Mouse (Mus musculus): ENCODE results near the gene Dmrt1. TPM values are rescaled to one million over a fixed set of nuclear protein-coding genes. Genes with fewer than 3 reads are reported as not detected.

Dmrt1 gene
- total RNA-seq, 4 experiments from 2014 or later, result not detected

DNA sequence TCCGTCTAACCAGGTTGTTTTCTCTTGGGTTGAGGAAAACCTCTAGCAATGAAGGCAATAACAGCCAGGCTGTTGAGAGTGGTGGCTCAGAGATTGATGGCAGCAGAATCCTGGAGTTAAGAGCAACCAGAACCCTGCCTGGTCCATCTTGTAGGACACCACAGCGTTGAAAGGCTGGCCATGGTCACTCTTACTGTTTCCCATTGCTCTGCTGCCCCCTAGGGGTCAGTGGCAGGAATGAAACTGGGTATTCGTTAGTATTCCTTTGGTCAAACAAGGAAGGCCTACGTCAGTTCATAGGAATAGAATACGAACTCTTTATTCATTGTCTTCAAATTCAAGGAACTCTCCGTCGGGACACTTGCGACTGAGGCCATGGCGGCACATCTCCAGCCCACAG is 123.1 kb downstream of the Dmrt1 start:
- DNase-seq, result peak; percentile 37

DNA sequence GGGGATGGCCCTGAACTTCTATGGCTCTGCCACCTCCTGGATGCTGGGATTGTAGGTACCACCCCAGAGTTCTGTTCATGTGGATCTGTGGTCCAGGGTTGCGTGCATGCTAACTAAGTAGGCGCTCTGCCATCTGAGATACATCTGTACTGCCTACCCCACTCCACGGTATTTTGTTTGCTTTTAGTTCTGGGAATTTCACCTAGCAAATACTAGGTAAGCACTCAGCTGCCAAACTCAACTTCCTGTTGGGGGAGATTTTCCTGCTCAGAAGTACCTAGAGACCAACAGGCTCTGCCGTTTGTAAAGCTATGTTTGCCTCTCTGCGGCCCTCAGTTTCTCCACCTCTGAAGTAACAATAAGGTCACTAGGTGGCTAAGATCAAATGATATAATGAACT is 129.7 kb downstream of the Dmrt1 start:
- DNase-seq, result no peak

- DNase-seq, result peak; percentile 36
These were observed 130.3 kb downstream of the Dmrt1 start for GRCm38 (mm10) chr19:25635622-25636244.

GRCm38 (mm10) chr19:25638766-25639361 is 133.4 kb downstream of the Dmrt1 start:
- no peak for DNase-seq

DNA sequence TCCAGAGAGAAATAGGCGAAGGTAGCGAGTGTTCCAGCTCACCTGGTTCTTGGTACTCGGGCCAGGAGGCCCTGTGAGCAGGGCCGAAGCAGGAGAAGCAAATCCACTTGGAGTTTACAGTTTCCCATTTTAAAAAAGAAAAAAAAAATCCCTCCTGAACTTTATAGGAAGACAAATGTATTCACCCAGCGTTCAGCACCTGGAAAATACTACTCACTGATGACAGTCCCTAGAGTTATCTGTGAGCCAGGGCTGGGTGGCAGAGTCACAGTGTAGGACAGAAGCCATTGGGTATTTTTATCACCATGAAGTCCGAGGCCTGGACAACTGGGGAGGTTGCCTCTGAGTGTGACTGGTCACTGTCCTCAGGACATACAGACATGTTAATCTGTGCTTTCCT is 136.4 kb downstream of the Dmrt1 start:
- no peak for DNase-seq

DNA sequence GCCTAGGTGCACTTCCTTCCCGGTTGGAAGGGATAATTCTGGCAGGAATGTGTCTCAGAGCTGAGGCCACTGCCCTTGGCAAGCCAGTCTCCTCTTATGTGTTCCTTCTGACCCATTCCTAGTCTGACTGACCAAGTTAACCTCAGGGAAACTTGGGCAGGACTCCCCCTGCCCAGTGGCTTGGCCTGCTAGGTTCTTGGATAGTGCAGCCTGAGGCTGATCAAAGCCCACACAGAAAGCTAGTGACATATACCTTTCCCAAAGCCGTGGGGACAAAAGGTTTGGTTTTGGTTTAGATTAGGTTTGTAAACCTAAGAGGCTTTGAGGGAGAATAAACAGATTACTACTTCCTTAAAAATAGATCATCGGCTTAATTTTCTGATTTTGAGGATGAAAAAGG is 141.7 kb downstream of the Dmrt1 start:
- DNase-seq, result no peak

GRCm38 (mm10) chr19:25648701-25649100 is 143.3 kb downstream of the Dmrt1 start:
- DNase-seq, result no peak

DNA sequence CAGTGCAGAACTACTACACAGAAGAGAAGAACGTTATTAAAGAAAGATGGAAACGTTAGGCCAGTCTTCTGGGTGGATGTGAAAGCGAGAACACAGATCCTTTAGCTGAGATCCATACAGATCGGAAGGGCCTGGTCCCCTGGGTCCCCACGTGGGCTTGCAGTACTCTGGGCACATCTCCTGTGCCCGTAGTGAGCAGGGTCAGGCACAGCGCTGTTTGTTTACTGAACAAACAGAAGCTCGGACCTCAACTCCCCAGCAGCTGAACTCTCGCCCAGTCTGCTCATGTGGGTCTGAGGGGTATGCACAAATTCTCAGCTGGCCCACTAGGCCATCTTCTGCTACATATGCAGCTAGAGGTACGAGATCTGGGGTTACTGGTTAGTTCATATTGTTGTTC is 145.1 kb downstream of the Dmrt1 start:
- no peak for DNase-seq

DNA sequence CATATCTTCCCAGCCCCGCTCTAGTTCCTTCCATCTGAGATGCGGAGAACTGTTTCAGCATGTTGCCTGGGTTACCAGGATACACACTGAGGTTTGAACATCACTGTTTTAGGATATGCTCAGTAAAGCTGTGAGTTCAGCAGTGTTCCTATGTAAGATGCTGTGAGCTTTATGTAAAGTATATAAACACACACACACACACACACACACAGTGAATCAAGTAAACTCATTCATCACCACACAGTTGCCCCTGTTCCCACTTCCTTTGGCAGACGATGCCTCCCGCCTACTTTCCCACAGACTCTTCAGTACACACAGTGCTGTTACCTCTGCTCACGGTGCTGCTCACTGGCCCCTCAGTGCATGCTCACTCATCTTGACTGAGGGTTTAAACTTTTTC is 147.1 kb downstream of the Dmrt1 start:
- DNase-seq, result no peak

Other genes starting within 250 kb of the Dmrt1 start
- gene Dmrt3, start 104.7 kb downstream of the Dmrt1 start, total RNA-seq (2022), result not detected
- gene Dmrt2, start 166.8 kb downstream of the Dmrt1 start, total RNA-seq (2022), result 10 to 100 TPM in 1 of 4 experiments, 1 to 10 TPM in 3; 2.6 to 12.0 (median 5.7) TPM